Mouse (Mus musculus) liver, embryonic 14.5 days (tissue): ENCODE data around the gene Nacc1.

Experiments used
- CTCF ChIP-seq: IDR thresholded peaks from 2 replicates; pipeline ENCODE4 v1.5.1; 2016; ENCODE audit warnings: antibody characterized with exemption, low read depth, control low read depth
- EP300 ChIP-seq: IDR thresholded peaks from 2 replicates; pipeline ENCODE4 v1.6.1; 2016; ENCODE audit warnings: antibody characterized with exemption, low read depth

DNA sequence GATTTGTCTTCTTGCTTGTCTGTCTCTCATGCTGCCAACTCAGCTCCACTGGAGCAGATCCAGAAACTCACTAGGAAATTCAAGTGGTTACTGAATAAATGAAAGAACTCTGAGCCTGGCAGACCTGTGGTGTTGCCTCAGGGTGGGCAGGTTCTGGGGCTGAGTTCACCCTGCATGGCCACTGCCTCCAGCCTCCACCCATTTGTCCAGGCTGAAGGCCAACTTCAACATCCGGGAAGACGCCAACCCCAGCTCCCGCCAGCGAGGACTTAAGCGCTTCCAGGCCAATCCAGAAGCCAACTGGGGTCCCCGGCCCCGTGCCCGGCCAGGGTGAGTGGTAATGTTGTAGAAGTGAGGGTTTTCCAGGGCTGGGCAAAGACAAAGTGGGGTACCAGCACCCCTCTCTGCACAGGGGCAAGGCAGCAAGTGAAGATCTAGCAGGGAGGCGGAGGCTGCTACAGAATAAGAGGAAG lies 11.3 kb upstream of the Nacc1 start:
- TF ChIP-seq CTCF (no peak), EP300 (no peak)
